15 mouse cellular contexts compared by ENCODE assay signal in the genomic region with DNA sequence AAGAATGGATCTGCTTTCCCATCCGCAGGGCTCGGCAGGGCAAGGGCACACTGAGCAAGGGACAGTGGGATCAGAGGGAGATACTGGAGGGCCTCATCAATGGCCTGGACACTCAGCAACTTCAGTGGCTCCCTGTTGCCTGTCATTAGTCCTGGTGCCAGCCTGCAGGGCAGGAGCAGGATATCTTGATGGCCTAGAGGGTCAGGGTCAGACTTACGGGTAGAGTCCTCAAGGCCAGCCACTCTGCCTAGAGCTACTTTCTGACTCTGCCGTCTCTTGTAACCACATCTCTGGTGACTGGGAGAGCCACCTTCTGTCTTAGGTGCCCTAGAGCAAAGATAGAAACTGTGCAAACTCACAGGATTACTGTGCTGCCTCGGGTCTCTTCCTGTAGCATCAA. TPM values are rescaled to one million over a fixed set of nuclear protein-coding genes. Genes with fewer than 3 reads are reported as not detected.
"Had no signal": no experiment of that assay in that cellular context is flagged by ENCODE, and none has a peak within 500 bp of the region (broad histone marks: within the 10 kb centered on the region; RNA-seq: fewer than 3 reads in every experiment).

No protein-coding gene starts in this region.

- H3K9me3 ChIP-seq: limb, embryonic 12.5 days; limb, embryonic 15.5 days; midbrain, embryonic 13.5 days had no signal

- H3K4me3 ChIP-seq: limb, embryonic 12.5 days; limb, embryonic 15.5 days; midbrain, embryonic 13.5 days had no signal

- DNase-seq: kidney, postnatal 14 days; kidney, postnatal 4 days; left cerebral cortex, postnatal 4 days; liver, postnatal 0 days; lung, embryonic 14.5 days; thymus, adult 18-20 months; thymus, postnatal 36 days had no signal

- H3K9ac ChIP-seq: limb, embryonic 12.5 days; limb, embryonic 15.5 days; liver, embryonic 14.5 days; liver, postnatal 0 days; lung, embryonic 14.5 days; midbrain, embryonic 13.5 days had no signal

- H3K36me3 ChIP-seq: limb, embryonic 12.5 days; limb, embryonic 15.5 days; midbrain, embryonic 13.5 days had no signal

- ATAC-seq: liver, postnatal 0 days; lung, postnatal 0 days; midbrain, embryonic 13.5 days had no signal

- H3K27ac ChIP-seq: limb, embryonic 12.5 days; limb, embryonic 15.5 days; liver, embryonic 14.5 days; macrophage; midbrain, embryonic 13.5 days had no signal

- H3K4me2 ChIP-seq: limb, embryonic 12.5 days; limb, embryonic 15.5 days; liver, embryonic 11.5 days; lung, embryonic 14.5 days; midbrain, embryonic 13.5 days had no signal

RNA-seq across cellular contexts. Expression of gene Shisal1, which starts 23.1 kb away (rescaled TPM):
- total RNA-seq: megakaryocyte, adult 5-6 weeks had no signal
- polyA plus RNA-seq: macrophage had no signal
